Comparison of ENCODE assay signal across 8 mouse cellular contexts in genomic region chr7:66867719-66868501, GRCm38 (mm10). TPM values are rescaled to one million over a fixed set of nuclear protein-coding genes. Genes with fewer than 3 reads are reported as not detected.
DNase-seq lines count a peak whose midpoint lies in the region; ATAC-seq lines count a peak whose summit lies in the region.

No protein-coding gene starts in this region.

- DNase-seq in gastrocnemius, adult 18-20 months (ENCODE audit: low spot score) = peak; percentile 4
- no peak for DNase-seq in gastrocnemius, adult 8-10 months (ENCODE audit: low spot score in 2 of 2)
- peak; percentile 36 for DNase-seq in adrenal gland, postnatal 10 days
- DNase-seq in layer of hippocampus, adult 9-11 months = peak; percentile 64
- DNase-seq in lung, postnatal 36 days = peak; percentile 46
- DNase-seq in ovary, postnatal 10 days (ENCODE audit: low spot score) = no peak

- ATAC-seq in frontal cortex, adult (ENCODE audit: low TSS enrichment) = peak; percentile 55
- ATAC-seq in erythroblast, adult 5-6 weeks (replicated peaks; ENCODE audit: low FRiP score, poor library complexity, severe bottlenecking) = no peak

RNA-seq across cellular contexts. Expression of gene Adamts17, which starts 28.4 kb away (rescaled TPM):
- total RNA-seq in gastrocnemius, adult 18-20 months (2021) = under 1 TPM in 1 of 2 experiments, not detected in 1; 0.50 TPM
- under 1 TPM in 2 of 4 experiments, not detected in 2; 0.38 to 0.49 TPM for total RNA-seq in gastrocnemius, adult 8-10 months (2022)
- 1 to 10 TPM; 5.5 to 8.6 TPM for total RNA-seq in adrenal gland, postnatal 10 days (2021)
- not detected in 2 replicates for total RNA-seq in erythroblast, adult 5-6 weeks (2015; ENCODE audit: low replicate concordance)
- total RNA-seq in erythroblast, adult 5-6 weeks (2017; ENCODE audit: low replicate concordance) = not detected in 2 replicates

Comparison
In these comparisons a context has a peak if more than half of its experiments do, and no peak if none do; other contexts are left out.
1. DNase-seq: peak in gastrocnemius, adult 18-20 months (single experiment), adrenal gland, postnatal 10 days (single experiment), layer of hippocampus, adult 9-11 months (single experiment) and lung, postnatal 36 days (single experiment); none in gastrocnemius, adult 8-10 months (0 of 2) and ovary, postnatal 10 days (single experiment).
2. RNA of gene Adamts17, which starts 28.4 kb away (total RNA-seq): 5.5 to 8.6 TPM in adrenal gland, postnatal 10 days; 0.50 TPM in gastrocnemius, adult 18-20 months, 0.38 to 0.49 TPM in gastrocnemius, adult 8-10 months and not detected in erythroblast, adult 5-6 weeks; every median in the first group is over 4 times any median in the second.